28 mouse cellular contexts compared by ENCODE assay signal in genomic region chr6:136122593-136122992, GRCm38 (mm10). TPM values are rescaled to one million over a fixed set of nuclear protein-coding genes. Genes with fewer than 3 reads are reported as not detected.
"Had no signal": no experiment of that assay in that cellular context is flagged by ENCODE, and none has a peak within 500 bp of the region (broad histone marks: within the 10 kb centered on the region; RNA-seq: fewer than 3 reads in every experiment).

No protein-coding gene starts in this region.

- H3K4me3 ChIP-seq: left cerebral cortex, adult 2 months; limb, embryonic 10.5 days; limb, embryonic 12.5 days; limb, embryonic 13.5 days; limb, embryonic 15.5 days; liver, embryonic 12.5 days; liver, embryonic 13.5 days; liver, embryonic 15.5 days; lung, embryonic 15.5 days; megakaryocyte, embryonic 14.5 days; midbrain, embryonic 10.5 days; midbrain, embryonic 12.5 days; midbrain, embryonic 13.5 days; midbrain, embryonic 15.5 days; myocyte; neural tube, embryonic 12.5 days; neural tube, embryonic 13.5 days had no signal

- H3K27ac ChIP-seq: left cerebral cortex, adult 2 months; limb, embryonic 10.5 days; limb, embryonic 12.5 days; limb, embryonic 13.5 days; limb, embryonic 15.5 days; liver, embryonic 12.5 days; liver, embryonic 13.5 days; liver, embryonic 14.5 days; liver, embryonic 15.5 days; lung, embryonic 15.5 days; macrophage; midbrain, embryonic 10.5 days; midbrain, embryonic 12.5 days; midbrain, embryonic 13.5 days; midbrain, embryonic 15.5 days; neural tube, embryonic 12.5 days; neural tube, embryonic 13.5 days had no signal

- H3K27me3 ChIP-seq: limb, embryonic 12.5 days; limb, embryonic 13.5 days; limb, embryonic 15.5 days; liver, embryonic 12.5 days; liver, embryonic 13.5 days; liver, embryonic 15.5 days; lung, embryonic 15.5 days; megakaryocyte, embryonic 14.5 days; midbrain, embryonic 12.5 days; midbrain, embryonic 13.5 days; midbrain, embryonic 15.5 days; neural tube, embryonic 12.5 days; neural tube, embryonic 13.5 days had no signal

- H3K36me3 ChIP-seq: limb, embryonic 10.5 days; limb, embryonic 12.5 days; limb, embryonic 13.5 days; limb, embryonic 15.5 days; liver, embryonic 12.5 days; liver, embryonic 13.5 days; liver, embryonic 15.5 days; lung, embryonic 15.5 days; midbrain, embryonic 10.5 days; midbrain, embryonic 12.5 days; midbrain, embryonic 13.5 days; midbrain, embryonic 15.5 days; neural tube, embryonic 12.5 days; neural tube, embryonic 13.5 days had no signal

- ATAC-seq: liver, embryonic 12.5 days; liver, postnatal 0 days; midbrain, embryonic 13.5 days; midbrain, embryonic 15.5 days; midbrain, embryonic 16.5 days had no signal

- H3K9ac ChIP-seq: limb, embryonic 12.5 days; limb, embryonic 13.5 days; limb, embryonic 15.5 days; liver, embryonic 12.5 days; liver, embryonic 13.5 days; liver, embryonic 14.5 days; liver, embryonic 15.5 days; liver, postnatal 0 days; lung, embryonic 15.5 days; midbrain, embryonic 12.5 days; midbrain, embryonic 13.5 days; midbrain, embryonic 15.5 days; neural tube, embryonic 12.5 days; neural tube, embryonic 13.5 days had no signal

- H3K4me2 ChIP-seq: limb, embryonic 12.5 days; limb, embryonic 13.5 days; limb, embryonic 15.5 days; liver, embryonic 11.5 days; liver, embryonic 12.5 days; liver, embryonic 13.5 days; liver, embryonic 15.5 days; lung, embryonic 15.5 days; midbrain, embryonic 11.5 days; midbrain, embryonic 12.5 days; midbrain, embryonic 13.5 days; midbrain, embryonic 15.5 days; neural tube, embryonic 12.5 days; neural tube, embryonic 13.5 days had no signal

- H3K9me3 ChIP-seq: limb, embryonic 10.5 days; limb, embryonic 12.5 days; limb, embryonic 13.5 days; limb, embryonic 15.5 days; liver, embryonic 15.5 days; lung, embryonic 15.5 days; midbrain, embryonic 10.5 days; midbrain, embryonic 12.5 days; midbrain, embryonic 13.5 days; midbrain, embryonic 15.5 days; neural tube, embryonic 12.5 days; neural tube, embryonic 13.5 days had no signal

- DNase-seq: layer of hippocampus, postnatal 36 days; left cerebral cortex, postnatal 4 days; liver; liver, embryonic 13.5 days; liver, postnatal 0 days; midbrain, embryonic 14.5 days had no signal

- H3K4me1 ChIP-seq: limb, embryonic 10.5 days; limb, embryonic 12.5 days; limb, embryonic 13.5 days; limb, embryonic 15.5 days; liver, embryonic 12.5 days; liver, embryonic 13.5 days; liver, embryonic 15.5 days; lung, embryonic 15.5 days; megakaryocyte, embryonic 14.5 days; midbrain, embryonic 10.5 days; midbrain, embryonic 12.5 days; midbrain, embryonic 13.5 days; midbrain, embryonic 15.5 days; neural tube, embryonic 12.5 days; neural tube, embryonic 13.5 days had no signal

RNA-seq across cellular contexts. Expression of gene Grin2b, which starts 50.7 kb away (rescaled TPM):
- polyA plus RNA-seq: liver, embryonic 15.5 days; liver, embryonic 16.5 days; macrophage; myocyte had no signal
